Mouse (Mus musculus) ES-E14 (cell line): ENCODE results near the gene Kcnmb3. TPM values are rescaled to one million over a fixed set of nuclear protein-coding genes. Genes with fewer than 3 reads are reported as not detected.

Experiments used
- DNase-seq: peaks from one replicate; pipeline ENCODE4 v3.0.0-alpha.2; 2013; ENCODE audit warnings: low read depth, low spot score
- H3K27ac ChIP-seq: 2 replicates; pipeline ENCODE4 v1.5.1; 2012; ENCODE audit warnings: low read depth, mild to moderate bottlenecking, low read length, moderate library complexity, mixed read lengths; ENCODE audit not compliant: poor library complexity, insufficient read depth, severe bottlenecking
- H3K36me3 ChIP-seq: 2 replicates; pipeline ENCODE4 v1.6.1; 2012; ENCODE audit warnings: mild to moderate bottlenecking, low read length, moderate library complexity, mixed read lengths; ENCODE audit not compliant: control insufficient read depth, poor library complexity, insufficient read depth, severe bottlenecking
- H3K4me1 ChIP-seq, 2 experiments: fragments of 150-350 bp in 1 of 2; sonication (generic) in 1 of 2; 2 replicates each; pipeline ENCODE4 v1.6.1; 2012; ENCODE audit warnings: low read length in 2 of 2, mild to moderate bottlenecking in 1 of 2, mixed read lengths in 1 of 2; ENCODE audit not compliant: control insufficient read depth in 2 of 2, insufficient read depth in 2 of 2, poor library complexity in 1 of 2
- H3K4me3 ChIP-seq, 2 experiments: fragments of 150-350 bp in 1 of 2; sonication (generic) in 1 of 2; 2 replicates each; pipeline ENCODE4 v1.5.1; 2012; ENCODE audit warnings: low read length in 2 of 2, low read depth in 1 of 2, mild to moderate bottlenecking in 1 of 2, mixed read lengths in 1 of 2; ENCODE audit not compliant: insufficient read depth in 1 of 2, poor library complexity in 1 of 2, severe bottlenecking in 1 of 2
- H3K9ac ChIP-seq: 2 replicates; pipeline ENCODE4 v1.6.1; 2012; ENCODE audit warnings: low read depth, mild to moderate bottlenecking, low read length, mixed read lengths; ENCODE audit not compliant: poor library complexity, insufficient read depth, severe bottlenecking
- H3K9me3 ChIP-seq: fragments of 150-350 bp; sonication (generic); 2 replicates; pipeline ENCODE4 v1.6.1; 2012; ENCODE audit warnings: low read depth, mild to moderate bottlenecking, low read length; ENCODE audit not compliant: control insufficient read depth, insufficient read depth
- CHD2 ChIP-seq: IDR thresholded peaks from 2 replicates; pipeline ENCODE4 v1.6.1; 2014; ENCODE audit warnings: mild to moderate bottlenecking, low read depth, low read length, inconsistent platforms
- HCFC1 ChIP-seq: IDR thresholded peaks from 2 replicates; pipeline ENCODE4 v1.6.1; 2012; ENCODE audit warnings: low read length, inconsistent platforms, borderline replicate concordance; ENCODE audit not compliant: insufficient read depth
- MAFK ChIP-seq: IDR thresholded peaks from 2 replicates; pipeline ENCODE4 v1.6.1; 2014; ENCODE audit warnings: mild to moderate bottlenecking, low read depth, low read length, inconsistent platforms; ENCODE audit not compliant: insufficient read depth
- ZC3H11A ChIP-seq: IDR thresholded peaks from 2 replicates; pipeline ENCODE4 v1.6.1; 2012; ENCODE audit warnings: low read depth, mild to moderate bottlenecking, inconsistent platforms, low read length, borderline replicate concordance
- ZNF384 ChIP-seq: IDR thresholded peaks from 2 replicates; pipeline ENCODE4 v1.6.1; 2012; ENCODE audit warnings: low read depth, low read length, inconsistent platforms
- in situ Hi-C, 2 experiments: fragments of 600-800 bp; cut with MboI; formaldehyde crosslinking; loops; one replicate each; pipeline ENCODE4 v1.15.1; 2025; ENCODE audit warnings: low sequenced_read_pairs in 2 of 2, inconsistent platforms in 1 of 2; ENCODE audit not compliant: unreplicated experiment in 2 of 2
- total RNA-seq: library from RNA; depleted of rRNA; stranded (reverse); fragments of 300-350 nt; gene quantifications from 2 replicates; pipeline ENCODE4 v1.2.3, GENCODE M21; 2012

Kcnmb3 gene
- total RNA-seq, 1 experiment, result 0.13 TPM

DNA sequence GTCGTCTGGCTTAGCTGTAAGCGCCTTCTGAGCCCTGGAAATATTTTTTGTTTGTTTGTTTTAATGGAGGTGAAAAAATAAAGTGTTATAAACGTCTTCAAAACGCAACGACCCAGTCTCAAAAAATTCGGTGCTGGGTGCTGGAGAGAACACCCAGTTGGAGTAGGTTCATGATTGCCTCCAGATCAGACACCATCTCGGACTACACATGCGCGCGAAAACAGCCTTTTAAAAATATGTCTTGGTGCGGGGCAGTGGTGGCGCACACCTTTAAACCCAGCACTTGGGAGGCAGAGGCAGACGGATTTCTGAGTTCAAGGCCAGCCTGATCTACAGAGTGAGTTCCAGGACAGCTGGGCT lies 19.1 kb upstream of the Kcnmb3 start:
- no peak for TF ChIP-seq MAFK
- no peak for TF ChIP-seq ZC3H11A
- no peak for TF ChIP-seq HCFC1
- TF ChIP-seq ZNF384, result no peak
- TF ChIP-seq CHD2, result no peak
- H3K4me3 ChIP-seq, result peak overlapping the region; percentile 71 to 83
- in situ Hi-C loops, result no loop called here
- peaks cover 9% of the 10 kb centered on the region for H3K36me3 ChIP-seq
- no peak for DNase-seq
- H3K9me3 ChIP-seq, result no peaks in the 10 kb centered on the region
- H3K9ac ChIP-seq, result peak overlapping the region; percentile 92
- peak overlapping the region; percentile 45; the same call in 1 of the 2 replicates for H3K27ac ChIP-seq
- no peaks in the 10 kb centered on the region; a peak in 1 of 4 replicates for H3K4me1 ChIP-seq

GRCm38 (mm10) chr3:32510375-32511190 lies 18.6 kb upstream of the Kcnmb3 start:
- H3K36me3 ChIP-seq, result peaks cover 5% of the 10 kb centered on the region
- no peaks in the 10 kb centered on the region for H3K9me3 ChIP-seq
- TF ChIP-seq MAFK, result no peak
- H3K27ac ChIP-seq, result peak overlapping the region; percentile 45
- in situ Hi-C loops, result no loop called here
- peak overlapping the region; percentile 92 for H3K9ac ChIP-seq
- peak overlapping the region; percentile 71 to 83 for H3K4me3 ChIP-seq
- no peaks in the 10 kb centered on the region; a peak in 1 of 4 replicates for H3K4me1 ChIP-seq
- peak; percentile 92 for DNase-seq

- Histone ChIP-seq H3K36me3 (peaks cover 4% of the 10 kb centered on the region; the same call in 1 of the 2 replicates), H3K27ac (peak within 1 kb of the TSS; percentile 45), H3K4me3 (peak within 1 kb of the TSS; percentile 71 to 83), H3K9ac (peak within 1 kb of the TSS; percentile 92), H3K9me3 (no peaks in the 10 kb centered on the region), H3K4me1 (no peaks in the 10 kb centered on the region; a peak in 1 of 4 replicates)
- no peak for DNase-seq
- in situ Hi-C loops, result loop anchor here in 1 of 2 experiments (10.0 kb wide), 2 partner anchors 125 to 175 kb away; no protein-coding TSS in a partner anchor
- no peak for TF ChIP-seq HCFC1
- 0 out of 2 replicates have a peak, but pooled peaks have one; percentile 19 for TF ChIP-seq ZNF384
- no peak for TF ChIP-seq MAFK
These were observed 17.7 kb upstream of the Kcnmb3 start, which contains the start of gene Zfp639 for GRCm38 (mm10) chr3:32509496-32510374. Gene Zfp639 (plus strand): TSS chr3:32510259.

DNA sequence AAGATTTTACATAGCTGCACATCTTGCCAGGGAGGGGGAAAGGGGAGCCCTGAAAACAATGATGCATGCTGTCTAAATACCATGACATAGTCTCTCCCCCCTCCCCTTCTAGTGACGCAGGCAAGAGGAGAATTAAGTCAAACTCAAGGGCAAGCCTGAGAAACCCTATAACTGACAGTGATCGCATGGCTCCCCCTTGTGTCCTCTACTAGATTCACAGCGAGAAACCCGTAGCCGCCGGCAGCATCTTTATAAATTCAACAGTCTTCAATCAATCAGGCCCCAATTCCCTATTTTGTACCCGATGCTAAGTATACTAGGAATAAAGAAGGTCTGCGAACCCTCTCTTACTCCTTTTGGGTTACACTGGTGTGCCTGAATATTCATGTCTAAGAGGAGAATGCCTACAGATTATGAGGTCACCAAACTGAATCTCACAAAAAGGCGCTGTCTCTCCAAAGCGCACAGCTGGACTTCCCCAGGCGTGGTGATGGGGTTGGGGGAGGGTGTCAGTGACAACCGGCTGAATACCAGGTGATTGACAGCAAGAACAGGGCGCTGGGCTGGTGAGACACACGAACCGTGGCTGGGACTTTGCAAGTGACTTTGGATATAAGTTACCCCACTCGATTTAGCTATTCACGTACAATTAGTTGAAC lies 16.8 kb upstream of the Kcnmb3 start:
- Histone ChIP-seq H3K4me3 (peak overlapping the region in 1 of 2 experiments; percentile 21; a peak in 1 of 4 replicates), H3K9ac (no peak overlapping the region), H3K27ac (no peak overlapping the region), H3K9me3 (no peaks in the 10 kb centered on the region), H3K36me3 (peaks cover 4% of the 10 kb centered on the region; the same call in 1 of the 2 replicates), H3K4me1 (no peaks in the 10 kb centered on the region; a peak in 1 of 4 replicates)
- in situ Hi-C loops, result loop anchor here in 1 of 2 experiments (10.0 kb wide), 2 partner anchors 124 to 174 kb away; no protein-coding TSS in a partner anchor
- DNase-seq, result peak; percentile 60
- peak; percentile 59 for TF ChIP-seq ZC3H11A
- TF ChIP-seq ZNF384, result no peak
